Comparison of ENCODE assay signal across 14 mouse cellular contexts in genomic region chr1:12000557-12000956, GRCm38 (mm10).
DNase-seq lines count a peak whose midpoint lies in the region; ATAC-seq lines count a peak whose summit lies in the region.
"Had no signal": no experiment of that assay in that cellular context is flagged by ENCODE, and none has a peak within 500 bp of the region (broad histone marks: within the 10 kb centered on the region; RNA-seq: fewer than 3 reads in every experiment).

No protein-coding gene starts in this region.

- peak; percentile 90 for ATAC-seq in midbrain, embryonic 12.5 days (ENCODE audit: low FRiP score, low read depth)
- ATAC-seq in forebrain, embryonic 12.5 days (ENCODE audit: low FRiP score) = peak; percentile 88
- peak; percentile 45 for ATAC-seq in limb, embryonic 13.5 days (ENCODE audit: low FRiP score, low read depth)
- peak; percentile 73; the same call in 1 of the 2 replicates for ATAC-seq in stomach, embryonic 16.5 days (ENCODE audit: insufficient read depth, low FRiP score)

- no peaks in the 10 kb centered on the region for H3K27me3 ChIP-seq in midbrain, embryonic 12.5 days
- H3K27me3 ChIP-seq in midbrain, embryonic 10.5 days (ENCODE audit: low read depth, poor library complexity, severe bottlenecking) = no peaks in the 10 kb centered on the region
- H3K27me3 ChIP-seq in forebrain, embryonic 12.5 days = no peaks in the 10 kb centered on the region
- no peaks in the 10 kb centered on the region for H3K27me3 ChIP-seq in limb, embryonic 13.5 days
- H3K27me3 ChIP-seq in stomach, embryonic 16.5 days (ENCODE audit: control insufficient read depth, insufficient read depth, low read length) = no peaks in the 10 kb centered on the region
- H3K27me3 ChIP-seq: megakaryocyte, embryonic 14.5 days had no signal

- no peak overlapping the region for H3K4me3 ChIP-seq in midbrain, embryonic 12.5 days
- H3K4me3 ChIP-seq in midbrain, embryonic 10.5 days = no peak overlapping the region
- H3K4me3 ChIP-seq in forebrain, embryonic 12.5 days (replicated peaks) = no peak overlapping the region
- no peak overlapping the region for H3K4me3 ChIP-seq in limb, embryonic 13.5 days
- H3K4me3 ChIP-seq in stomach, embryonic 16.5 days (replicated peaks; ENCODE audit: low read length) = no peak overlapping the region
- H3K4me3 ChIP-seq: gastrocnemius, adult 2 months; megakaryocyte, embryonic 14.5 days had no signal

- H3K36me3 ChIP-seq in midbrain, embryonic 12.5 days = no peaks in the 10 kb centered on the region
- no peaks in the 10 kb centered on the region for H3K36me3 ChIP-seq in midbrain, embryonic 10.5 days
- H3K36me3 ChIP-seq in forebrain, embryonic 12.5 days (replicated peaks) = no peaks in the 10 kb centered on the region
- no peaks in the 10 kb centered on the region for H3K36me3 ChIP-seq in limb, embryonic 13.5 days
- no peaks in the 10 kb centered on the region for H3K36me3 ChIP-seq in stomach, embryonic 16.5 days (ENCODE audit: control insufficient read depth, insufficient read depth, low read length)

- H3K27ac ChIP-seq in midbrain, embryonic 12.5 days (replicated peaks) = no peak overlapping the region
- H3K27ac ChIP-seq in midbrain, embryonic 10.5 days (replicated peaks) = no peak overlapping the region
- no peak overlapping the region for H3K27ac ChIP-seq in forebrain, embryonic 12.5 days
- H3K27ac ChIP-seq in limb, embryonic 13.5 days = no peak overlapping the region; the same call in 1 of the 2 replicates
- no peak overlapping the region for H3K27ac ChIP-seq in stomach, embryonic 16.5 days (ENCODE audit: low read length)
- H3K27ac ChIP-seq: gastrocnemius, adult 2 months had no signal

- 50% methylated on average over 4 of the region's 4 CpGs for WGBS in midbrain, embryonic 12.5 days
- 86% methylated on average over 4 of the region's 4 CpGs for WGBS in midbrain, embryonic 10.5 days
- WGBS in forebrain, embryonic 12.5 days = 12% methylated on average over 4 of the region's 4 CpGs
- WGBS in limb, embryonic 13.5 days = 44% methylated on average over 4 of the region's 4 CpGs
- 35% methylated on average over 4 of the region's 4 CpGs for WGBS in stomach, embryonic 16.5 days

- H3K4me2 ChIP-seq in midbrain, embryonic 12.5 days (replicated peaks) = no peak overlapping the region
- H3K4me2 ChIP-seq in forebrain, embryonic 12.5 days = no peak overlapping the region
- H3K4me2 ChIP-seq in limb, embryonic 13.5 days (replicated peaks) = no peak overlapping the region
- H3K4me2 ChIP-seq in stomach, embryonic 16.5 days (ENCODE audit: low read depth, low read length) = no peak overlapping the region

- no peak overlapping the region for H3K9ac ChIP-seq in midbrain, embryonic 12.5 days (replicated peaks)
- H3K9ac ChIP-seq in forebrain, embryonic 12.5 days = no peak overlapping the region
- no peak overlapping the region for H3K9ac ChIP-seq in limb, embryonic 13.5 days
- H3K9ac ChIP-seq in stomach, embryonic 16.5 days (ENCODE audit: low read length) = no peak overlapping the region

- peaks cover 5% of the 10 kb centered on the region; the same call in 1 of the 2 replicates for H3K4me1 ChIP-seq in midbrain, embryonic 12.5 days
- H3K4me1 ChIP-seq in midbrain, embryonic 10.5 days = no peaks in the 10 kb centered on the region
- peaks cover 4% of the 10 kb centered on the region; the same call in 1 of the 2 replicates for H3K4me1 ChIP-seq in forebrain, embryonic 12.5 days
- H3K4me1 ChIP-seq in limb, embryonic 13.5 days = peaks cover 17% of the 10 kb centered on the region
- no peaks in the 10 kb centered on the region for H3K4me1 ChIP-seq in stomach, embryonic 16.5 days (ENCODE audit: control insufficient read depth, insufficient read depth, low read length)
- H3K4me1 ChIP-seq: megakaryocyte, embryonic 14.5 days had no signal

- H3K9me3 ChIP-seq in midbrain, embryonic 12.5 days = no peaks in the 10 kb centered on the region
- H3K9me3 ChIP-seq in midbrain, embryonic 10.5 days (replicated peaks) = no peaks in the 10 kb centered on the region
- H3K9me3 ChIP-seq in forebrain, embryonic 12.5 days = no peaks in the 10 kb centered on the region
- no peaks in the 10 kb centered on the region for H3K9me3 ChIP-seq in limb, embryonic 13.5 days
- H3K9me3 ChIP-seq in stomach, embryonic 16.5 days (replicated peaks; ENCODE audit: control insufficient read depth, low read length) = no peaks in the 10 kb centered on the region
- H3K9me3 ChIP-seq: megakaryocyte, embryonic 14.5 days had no signal

- DNase-seq in midbrain, embryonic 10.5 days (ENCODE audit: low spot score) = no peak
- no peak for DNase-seq in frontal cortex, postnatal 36 days (ENCODE audit: low spot score in 2 of 2)
- DNase-seq in layer of hippocampus, adult 11-12 months (ENCODE audit: low spot score) = no peak
- DNase-seq: adrenal gland, postnatal 14 days; gastrocnemius, adult 2 months; heart, postnatal 4 days; kidney, postnatal 36 days; right cerebral cortex, adult 18-20 months; thymus, postnatal 14 days had no signal
